Mouse (Mus musculus) liver, postnatal 0 days (tissue): ENCODE results near the gene Rps15. TPM values are rescaled to one million over a fixed set of nuclear protein-coding genes. Genes with fewer than 3 reads are reported as not detected.

ENCODE experiments used
- ATAC-seq: fragments of 200-750 bp; cut with Nextera tagmentation; 2 replicates; pipeline ENCODE4 v1.8.0; 2017; ENCODE audit warnings: mild to moderate bottlenecking, moderate library complexity
- DNase-seq: peaks from one replicate; pipeline ENCODE4 v3.0.0-alpha.2; 2016
- H3K27ac ChIP-seq: fragments of 300-500 bp; sonication (generic); 2 replicates; pipeline ENCODE4 v1.5.1; 2014; ENCODE audit warnings: antibody characterized with exemption, moderate library complexity, mild to moderate bottlenecking, low read depth
- H3K27me3 ChIP-seq: fragments of 300-500 bp; sonication (generic); 2 replicates; pipeline ENCODE4 v1.6.1; 2014; ENCODE audit warnings: low read length, control low read depth, mixed read lengths; ENCODE audit not compliant: insufficient read depth
- H3K36me3 ChIP-seq: fragments of 300-500 bp; sonication (generic); replicated peaks from 2 replicates; pipeline ENCODE4 v1.6.1; 2014; ENCODE audit warnings: mild to moderate bottlenecking, control low read depth, low read length, moderate library complexity, mixed read lengths; ENCODE audit not compliant: insufficient read depth
- H3K4me1 ChIP-seq: fragments of 300-500 bp; sonication (generic); 2 replicates; pipeline ENCODE4 v1.6.1; 2014; ENCODE audit warnings: antibody characterized with exemption, mild to moderate bottlenecking, control low read depth; ENCODE audit not compliant: insufficient read depth
- H3K4me2 ChIP-seq: fragments of 300-500 bp; sonication (generic); 2 replicates; pipeline ENCODE4 v1.6.1; 2014; ENCODE audit warnings: low read depth, mild to moderate bottlenecking, low read length, moderate library complexity, mixed read lengths
- H3K4me3 ChIP-seq: fragments of 300-500 bp; sonication (generic); 2 replicates; pipeline ENCODE4 v1.5.1; 2014; ENCODE audit warnings: low read depth, low read length
- H3K9ac ChIP-seq: fragments of 300-500 bp; sonication (generic); replicated peaks from 2 replicates; pipeline ENCODE4 v1.6.1; 2014; ENCODE audit warnings: mild to moderate bottlenecking, moderate library complexity
- H3K9me3 ChIP-seq: fragments of 300-500 bp; sonication (generic); 2 replicates; pipeline ENCODE4 v1.6.1; 2016; ENCODE audit warnings: mild to moderate bottlenecking, control low read depth, low read length, mixed read lengths
- CTCF ChIP-seq: sonication (generic); IDR thresholded peaks from 2 replicates; pipeline ENCODE4 v1.5.1; 2016; ENCODE audit warnings: antibody characterized with exemption, low read depth
- EP300 ChIP-seq: IDR thresholded peaks from 2 replicates; pipeline ENCODE4 v1.6.1; 2016; ENCODE audit warnings: antibody characterized with exemption, low read depth, mild to moderate bottlenecking
- WGBS: fragments of 180-500 bp; shearing (Covaris S2); extraction: QIAGEN DNeasy Blood & Tissue Kit; methylation state at CpG from one replicate; pipeline ENCODE4 v1.1.7; 2014; ENCODE audit not compliant: insufficient replicate concordance; 5-methylcytosine and 5-hydroxymethylcytosine counted together
- polyA plus RNA-seq: library from polyadenylated mRNA; unstranded; fragments of >200 nt; fragmentation: Nextera tagmentation; extraction: Ambion mirVana; gene quantifications from 2 replicates; pipeline ENCODE4 v1.2.1, GENCODE M21; 2015

Gene Rps15
- polyA plus RNA-seq, 1 experiment from 2014 or later, result 466 TPM

- 16% methylated on average over 14 of the region's 15 CpGs for WGBS
These were observed 7.0 kb downstream of the Rps15 start for GRCm38 (mm10) chr10:80299301-80299700.

GRCm38 (mm10) chr10:80299824-80300223, 7.6 kb downstream of the Rps15 start:
- ATAC-seq, result no peak
- no peaks in the 10 kb centered on the region for H3K36me3 ChIP-seq
- H3K4me1 ChIP-seq, result peaks cover 18% of the 10 kb centered on the region
- DNase-seq, result no peak
- peaks cover 70% of the 10 kb centered on the region for H3K27me3 ChIP-seq
- no peak overlapping the region for H3K4me3 ChIP-seq
- 50% methylated on average over 10 of the region's 10 CpGs for WGBS
- H3K9me3 ChIP-seq, result no peaks in the 10 kb centered on the region
- TF ChIP-seq CTCF (no peak), EP300 (no peak)
- no peak overlapping the region for H3K9ac ChIP-seq
- no peak overlapping the region for H3K4me2 ChIP-seq
- no peak overlapping the region for H3K27ac ChIP-seq

More at GRCm38 (mm10) chr10:80299301-80299700, 7.0 kb downstream of the Rps15 start:
- no peak overlapping the region for H3K27ac ChIP-seq
- H3K4me3 ChIP-seq, result no peak overlapping the region
- DNase-seq (no peak), ATAC-seq (no peak)
- H3K36me3 ChIP-seq, result peaks cover 5% of the 10 kb centered on the region
- no peak overlapping the region for H3K9ac ChIP-seq
- no peak for TF ChIP-seq CTCF
- no peak for TF ChIP-seq EP300
- peaks cover 65% of the 10 kb centered on the region for H3K27me3 ChIP-seq
- no peaks in the 10 kb centered on the region for H3K9me3 ChIP-seq
- no peak overlapping the region for H3K4me2 ChIP-seq
- peaks cover 16% of the 10 kb centered on the region for H3K4me1 ChIP-seq

GRCm38 (mm10) chr10:80300672-80301181, 8.5 kb downstream of the Rps15 start:
- Histone ChIP-seq H3K4me1 (peaks cover 15% of the 10 kb centered on the region), H3K9me3 (no peaks in the 10 kb centered on the region), H3K4me3 (no peak overlapping the region), H3K36me3 (no peaks in the 10 kb centered on the region), H3K27ac (no peak overlapping the region), H3K27me3 (peaks cover 79% of the 10 kb centered on the region), H3K4me2 (no peak overlapping the region), H3K9ac (no peak overlapping the region)
- DNase-seq (no peak), ATAC-seq (no peak)
- TF ChIP-seq CTCF (no peak), EP300 (no peak)
- WGBS, result 37% methylated on average over 11 of the region's 11 CpGs

GRCm38 (mm10) chr10:80301256-80302081, 9.2 kb downstream of the Rps15 start:
- Histone ChIP-seq H3K4me1 (peaks cover 10% of the 10 kb centered on the region; the same call in 1 of the 2 replicates), H3K4me2 (no peak overlapping the region), H3K9me3 (no peaks in the 10 kb centered on the region), H3K27ac (no peak overlapping the region), H3K36me3 (no peaks in the 10 kb centered on the region), H3K27me3 (peaks cover 83% of the 10 kb centered on the region), H3K9ac (no peak overlapping the region), H3K4me3 (no peak overlapping the region)
- no peak for TF ChIP-seq EP300
- no peak for TF ChIP-seq CTCF
- no peak for DNase-seq
- ATAC-seq, result no peak
- WGBS, result 72% methylated on average over 10 of the region's 10 CpGs

GRCm38 (mm10) chr10:80302082-80302355, 9.8 kb downstream of the Rps15 start:
- Histone ChIP-seq H3K4me3 (no peak overlapping the region), H3K4me1 (peaks cover 10% of the 10 kb centered on the region; the same call in 1 of the 2 replicates), H3K27ac (no peak overlapping the region), H3K4me2 (no peak overlapping the region), H3K9me3 (no peaks in the 10 kb centered on the region), H3K27me3 (peaks cover 80% of the 10 kb centered on the region), H3K9ac (no peak overlapping the region), H3K36me3 (no peaks in the 10 kb centered on the region)
- ATAC-seq (peak; percentile 66), DNase-seq (no peak)
- TF ChIP-seq EP300 (no peak), CTCF (no peak)
- WGBS, result 59% methylated on average over 5 of the region's 5 CpGs

- 27% methylated on average over 9 of the region's 9 CpGs for WGBS
- peak; percentile 80 for DNase-seq
- H3K9ac ChIP-seq, result no peak overlapping the region
These were observed 10.2 kb downstream of the Rps15 start for GRCm38 (mm10) chr10:80302471-80302881.

More at GRCm38 (mm10) chr10:80302471-80302881, 10.2 kb downstream of the Rps15 start:
- no peak overlapping the region for H3K4me2 ChIP-seq
- H3K9me3 ChIP-seq, result no peaks in the 10 kb centered on the region
- H3K4me3 ChIP-seq, result no peak overlapping the region
- H3K27ac ChIP-seq, result no peak overlapping the region
- peak; percentile 81 for ATAC-seq
- H3K36me3 ChIP-seq, result no peaks in the 10 kb centered on the region
- TF ChIP-seq EP300 (no peak), CTCF (no peak)
- peaks cover 10% of the 10 kb centered on the region; the same call in 1 of the 2 replicates for H3K4me1 ChIP-seq
- H3K27me3 ChIP-seq, result peaks cover 76% of the 10 kb centered on the region
